Mouse (Mus musculus) forebrain, postnatal 0 days (tissue): ENCODE results near the gene Rcc1. TPM values are rescaled to one million over a fixed set of nuclear protein-coding genes. Genes with fewer than 3 reads are reported as not detected.
A peak's percentile ranks its signal among the peaks of the same experiment; 100 is the strongest.

Source experiments
- ATAC-seq: fragments of 200-750 bp; cut with Nextera tagmentation; 2 replicates; pipeline ENCODE4 v1.8.0; 2017; ENCODE audit warnings: mild to moderate bottlenecking, moderate library complexity
- DNase-seq: peaks from one replicate; pipeline ENCODE4 v3.0.0-alpha.2; 2015
- H3K27ac ChIP-seq: fragments of 300-500 bp; sonication (generic); 2 replicates; pipeline ENCODE4 v1.5.1; 2014; ENCODE audit warnings: low read depth, mild to moderate bottlenecking, antibody characterized with exemption, low read length, moderate library complexity, mixed read lengths
- H3K27me3 ChIP-seq: fragments of 300-500 bp; sonication (generic); 2 replicates; pipeline ENCODE4 v1.6.1; 2014; ENCODE audit warnings: mild to moderate bottlenecking, low read length, mixed read lengths; ENCODE audit not compliant: insufficient read depth
- H3K36me3 ChIP-seq: fragments of 300-500 bp; sonication (generic); 2 replicates; pipeline ENCODE4 v1.6.1; 2014; ENCODE audit warnings: mild to moderate bottlenecking, moderate library complexity; ENCODE audit not compliant: insufficient read depth
- H3K4me1 ChIP-seq: fragments of 300-500 bp; sonication (generic); 2 replicates; pipeline ENCODE4 v1.6.1; 2014; ENCODE audit warnings: antibody characterized with exemption; ENCODE audit not compliant: insufficient read depth
- H3K4me2 ChIP-seq: fragments of 300-500 bp; sonication (generic); 2 replicates; pipeline ENCODE4 v1.6.1; 2014; ENCODE audit warnings: low read depth, mild to moderate bottlenecking, moderate library complexity
- H3K4me3 ChIP-seq: fragments of 300-500 bp; sonication (generic); 2 replicates; pipeline ENCODE4 v1.5.1; 2014; ENCODE audit warnings: low read depth, low read length, mixed read lengths
- H3K9ac ChIP-seq: fragments of 300-500 bp; sonication (generic); 2 replicates; pipeline ENCODE4 v1.6.1; 2014; ENCODE audit warnings: mild to moderate bottlenecking
- H3K9me3 ChIP-seq: fragments of 300-500 bp; sonication (generic); 2 replicates; pipeline ENCODE4 v1.6.1; 2016; ENCODE audit warnings: low read length
- CTCF ChIP-seq: sonication (generic); IDR thresholded peaks from 2 replicates; pipeline ENCODE4 v1.5.1; 2016; ENCODE audit warnings: antibody characterized with exemption, control low read depth, low read depth
- WGBS: fragments of 180-500 bp; shearing (Covaris S2); extraction: QIAGEN DNeasy Blood & Tissue Kit; methylation state at CpG from one replicate; pipeline ENCODE4 v1.1.7; 2014; 5-methylcytosine and 5-hydroxymethylcytosine counted together
- polyA plus RNA-seq: library from polyadenylated mRNA; unstranded; fragments of >200 nt; fragmentation: Nextera tagmentation; extraction: Ambion mirVana; gene quantifications from 2 replicates; pipeline ENCODE4 v1.2.1, GENCODE M21; 2015
- total RNA-seq: library from RNA; depleted of rRNA; stranded (reverse); fragments of >200 nt; gene quantifications from 2 replicates; pipeline ENCODE4 v1.2.3, GENCODE M21; 2014

Rcc1 gene
- total and polyA plus RNA-seq, 2 experiments from 2014 or later = 22.4 to 23.3 TPM

DNA sequence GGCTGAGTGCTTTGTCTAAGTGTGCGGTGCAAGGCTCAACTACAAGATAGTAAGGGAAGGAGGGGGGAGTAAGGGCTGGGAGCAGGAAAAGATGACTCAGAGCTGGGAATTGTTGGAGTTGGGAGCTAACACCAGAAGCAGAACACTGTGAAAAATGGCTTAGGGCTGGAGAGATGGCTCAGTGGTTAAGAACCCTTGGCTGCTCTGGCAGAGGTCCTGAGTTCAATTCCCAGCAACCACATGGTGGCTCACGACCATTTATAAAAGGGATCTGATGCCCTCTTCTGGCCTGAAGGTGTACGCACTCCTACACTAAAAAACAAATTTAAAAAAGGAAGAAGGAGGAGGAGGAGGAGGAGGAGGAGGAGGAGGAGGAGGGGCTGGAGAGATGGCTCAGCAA, 6.7 kb downstream of the Rcc1 start:
- TF ChIP-seq CTCF = peak; percentile 22; the same call in 1 of the 2 replicates
- peaks cover 7% of the 10 kb centered on the region; the same call in 1 of the 2 replicates for H3K4me1 ChIP-seq

DNA sequence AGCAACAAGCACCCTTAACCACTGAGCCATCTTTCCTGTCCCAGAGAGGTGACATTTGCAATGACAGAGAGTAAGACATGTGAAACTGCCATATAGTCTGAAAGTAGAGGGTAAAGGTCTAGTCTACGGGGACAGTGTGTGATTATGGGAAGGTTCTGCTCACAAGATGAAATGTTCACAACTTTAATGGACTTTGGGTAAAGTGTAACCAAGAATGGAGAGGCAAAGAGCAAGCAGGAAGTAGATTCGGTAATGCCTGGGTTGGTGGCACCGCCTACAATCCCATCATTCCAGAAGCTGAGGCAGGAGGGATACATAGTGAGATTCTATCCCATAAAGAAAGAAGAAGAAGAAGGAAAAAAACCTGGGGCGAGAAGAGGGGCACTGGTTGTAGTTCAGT, 7.1 kb downstream of the Rcc1 start:
- Histone ChIP-seq H3K4me1 (peaks cover 5% of the 10 kb centered on the region; the same call in 1 of the 2 replicates), H3K4me2 (no peak overlapping the region), H3K36me3 (peaks cover 5% of the 10 kb centered on the region; the same call in 1 of the 2 replicates), H3K4me3 (no peak overlapping the region), H3K27ac (no peak overlapping the region), H3K9me3 (no peaks in the 10 kb centered on the region), H3K9ac (no peak overlapping the region), H3K27me3 (no peaks in the 10 kb centered on the region)
- ATAC-seq = no peak
- no peak for DNase-seq
- 86% methylated on average over 4 of the region's 4 CpGs for WGBS
- no peak for TF ChIP-seq CTCF

More for the DNA sequence above, 6.7 kb downstream of the Rcc1 start:
- H3K36me3 ChIP-seq = peaks cover 5% of the 10 kb centered on the region; the same call in 1 of the 2 replicates
- no peak for DNase-seq
- 50% methylated on average over 3 of the region's 3 CpGs for WGBS
- H3K9me3 ChIP-seq = no peaks in the 10 kb centered on the region
- no peak overlapping the region for H3K27ac ChIP-seq
- no peak for ATAC-seq
- H3K4me3 ChIP-seq = no peak overlapping the region
- no peak overlapping the region for H3K9ac ChIP-seq
- H3K27me3 ChIP-seq = no peaks in the 10 kb centered on the region
- no peak overlapping the region for H3K4me2 ChIP-seq

DNA sequence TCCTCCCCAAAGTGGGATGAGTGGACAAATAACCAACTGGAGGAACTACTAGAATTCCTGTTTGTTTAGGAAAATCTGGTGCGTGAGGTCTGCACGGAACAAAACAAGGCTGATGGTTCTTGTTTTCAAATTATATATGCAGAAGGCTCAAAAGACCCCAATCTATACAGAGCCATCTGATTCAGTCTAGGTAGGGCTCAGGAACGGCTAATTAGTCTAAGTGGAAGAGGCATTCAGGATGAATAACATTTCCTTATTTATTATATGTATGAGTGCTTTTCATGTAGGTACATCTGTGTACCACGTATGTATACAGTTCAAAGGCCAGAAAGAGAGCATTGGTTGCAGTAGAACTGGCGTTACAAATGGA, 7.6 kb downstream of the Rcc1 start:
- H3K4me3 ChIP-seq = peak overlapping the region; percentile 85
- peaks cover 5% of the 10 kb centered on the region; the same call in 1 of the 2 replicates for H3K4me1 ChIP-seq
- H3K4me2 ChIP-seq = peak overlapping the region; percentile 95
- no peaks in the 10 kb centered on the region for H3K9me3 ChIP-seq
- H3K36me3 ChIP-seq = 0 out of 2 replicates have a peak, but pooled peaks cover 2% of the 10 kb centered on the region
- no peak for TF ChIP-seq CTCF
- H3K27ac ChIP-seq = no peak overlapping the region
- no peak for ATAC-seq
- no peak for DNase-seq
- WGBS = 49% methylated on average over 5 of the region's 5 CpGs
- peak overlapping the region; percentile 78 for H3K9ac ChIP-seq
- no peaks in the 10 kb centered on the region for H3K27me3 ChIP-seq

DNA sequence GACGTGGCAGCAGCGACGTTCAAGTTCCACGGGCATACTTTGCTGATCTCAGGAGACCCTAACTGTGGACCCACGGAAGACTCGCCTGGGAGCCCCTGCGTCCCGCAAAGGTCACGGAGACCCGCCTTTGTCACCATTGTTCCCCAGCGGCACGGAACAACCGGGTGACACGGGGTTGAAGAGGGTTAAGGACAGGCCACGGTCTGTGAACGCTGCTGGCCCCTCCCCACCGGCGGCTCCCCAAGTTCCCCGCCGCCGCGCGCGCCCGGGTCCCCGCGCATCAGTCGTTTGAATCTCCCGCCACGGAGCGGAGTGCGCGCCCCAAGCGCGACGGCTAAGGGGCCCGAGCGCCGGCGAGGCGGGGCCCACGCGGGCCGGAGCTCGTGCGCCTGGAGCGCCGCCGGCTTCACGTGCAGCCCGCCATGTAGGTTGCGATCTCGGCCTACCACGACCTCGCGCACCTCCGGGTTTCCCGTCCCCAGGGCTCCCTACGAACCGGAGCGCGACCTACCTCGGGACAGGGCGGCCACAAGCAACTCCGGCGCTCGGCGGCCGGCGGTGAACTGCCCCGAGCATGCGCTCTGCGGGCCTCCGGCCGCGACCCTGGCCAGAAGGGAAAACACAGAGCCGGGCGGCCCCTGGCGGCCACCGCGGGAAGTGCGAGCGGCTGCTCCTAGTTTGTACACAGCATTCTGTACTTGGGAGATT, 8.1 kb downstream of the Rcc1 start:
- peak overlapping the region; percentile 95 for H3K4me2 ChIP-seq
- no peaks in the 10 kb centered on the region for H3K9me3 ChIP-seq
- peak; percentile 93 for ATAC-seq
- TF ChIP-seq CTCF = peak; percentile 96
- H3K9ac ChIP-seq = peak overlapping the region; percentile 78
- DNase-seq = peak; percentile 91
- H3K4me1 ChIP-seq = peaks cover 5% of the 10 kb centered on the region; the same call in 1 of the 2 replicates
- 0 out of 2 replicates have a peak overlapping the region, but pooled peaks have one; percentile 35 for H3K27ac ChIP-seq
- no peaks in the 10 kb centered on the region for H3K36me3 ChIP-seq
- H3K27me3 ChIP-seq = no peaks in the 10 kb centered on the region
- under 1% methylated on average over 83 of the region's 83 CpGs for WGBS
- H3K4me3 ChIP-seq = peak overlapping the region; percentile 85

DNA sequence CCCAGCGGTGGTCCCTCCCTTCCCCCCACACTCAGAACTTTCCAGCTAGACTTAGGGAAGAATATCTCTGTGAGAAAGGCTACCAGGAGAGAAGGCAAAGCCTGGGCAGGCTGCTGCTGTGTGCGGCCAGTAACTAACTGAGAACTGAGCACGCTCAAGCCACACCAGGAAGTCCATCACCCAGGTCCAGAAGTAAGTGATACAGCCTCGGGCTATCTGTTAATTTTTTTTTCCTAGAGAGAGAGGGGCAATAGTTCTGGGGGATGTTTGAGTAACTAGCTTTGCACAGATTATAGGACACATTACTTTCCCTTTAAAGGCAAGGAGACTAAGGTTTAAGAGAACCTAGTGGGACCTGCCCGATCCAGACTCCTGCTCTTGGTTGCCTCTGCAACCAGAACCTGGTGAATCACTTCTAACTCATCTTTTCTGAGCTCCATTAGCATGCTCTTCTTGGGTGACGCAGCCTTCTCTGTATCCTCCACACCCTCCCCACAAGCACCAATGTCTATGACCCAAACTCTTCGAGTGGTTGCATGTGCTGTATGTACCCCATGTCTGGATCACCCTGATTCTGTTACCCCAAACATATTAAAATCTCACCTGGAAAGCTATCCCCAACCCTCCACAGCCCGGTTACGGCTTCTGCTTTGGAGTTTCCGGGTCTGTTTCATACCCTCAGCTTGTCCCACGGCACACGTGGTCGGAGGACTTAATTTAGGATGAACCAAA, 8.8 kb downstream of the Rcc1 start:
- Histone ChIP-seq H3K36me3 (no peaks in the 10 kb centered on the region), H3K27ac (no peak overlapping the region), H3K4me1 (peaks cover 5% of the 10 kb centered on the region; the same call in 1 of the 2 replicates), H3K4me2 (peak overlapping the region; percentile 95), H3K9ac (peak overlapping the region; percentile 78), H3K27me3 (no peaks in the 10 kb centered on the region), H3K4me3 (peak overlapping the region; percentile 85), H3K9me3 (no peaks in the 10 kb centered on the region)
- TF ChIP-seq CTCF = no peak
- 7% methylated on average over 13 of the region's 13 CpGs for WGBS
- peak; percentile 28 for ATAC-seq
- peak; percentile 18 for DNase-seq

DNA sequence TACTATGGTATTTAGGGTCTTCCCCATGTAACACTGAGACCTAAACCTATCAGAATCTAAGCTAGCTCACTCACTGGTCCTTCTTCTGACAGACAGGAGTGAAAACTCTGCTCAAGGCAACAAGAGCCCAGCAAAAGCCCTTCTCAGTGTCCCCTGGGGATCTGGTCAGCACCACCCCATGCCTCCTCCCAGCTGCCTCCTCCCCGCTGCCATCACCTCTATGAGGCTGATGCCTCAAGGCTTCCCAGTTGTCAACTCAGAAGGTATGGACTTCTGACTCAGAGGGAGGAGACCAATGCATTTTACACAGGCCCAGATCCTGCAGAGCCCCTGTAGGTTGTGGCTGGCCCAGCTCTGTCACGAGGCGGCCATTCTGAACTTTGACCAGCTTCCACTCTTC, 12.0 kb downstream of the Rcc1 start:
- TF ChIP-seq CTCF = no peak
- 91% methylated on average over 3 of the region's 3 CpGs for WGBS
- peaks cover 5% of the 10 kb centered on the region; the same call in 1 of the 2 replicates for H3K4me1 ChIP-seq
- no peak overlapping the region for H3K9ac ChIP-seq
- no peaks in the 10 kb centered on the region for H3K27me3 ChIP-seq
- DNase-seq = no peak
- no peaks in the 10 kb centered on the region for H3K9me3 ChIP-seq
- no peak overlapping the region for H3K4me2 ChIP-seq
- H3K27ac ChIP-seq = no peak overlapping the region
- no peak overlapping the region for H3K4me3 ChIP-seq
- peaks cover 7% of the 10 kb centered on the region; the same call in 1 of the 2 replicates for H3K36me3 ChIP-seq
- no peak for ATAC-seq

DNA sequence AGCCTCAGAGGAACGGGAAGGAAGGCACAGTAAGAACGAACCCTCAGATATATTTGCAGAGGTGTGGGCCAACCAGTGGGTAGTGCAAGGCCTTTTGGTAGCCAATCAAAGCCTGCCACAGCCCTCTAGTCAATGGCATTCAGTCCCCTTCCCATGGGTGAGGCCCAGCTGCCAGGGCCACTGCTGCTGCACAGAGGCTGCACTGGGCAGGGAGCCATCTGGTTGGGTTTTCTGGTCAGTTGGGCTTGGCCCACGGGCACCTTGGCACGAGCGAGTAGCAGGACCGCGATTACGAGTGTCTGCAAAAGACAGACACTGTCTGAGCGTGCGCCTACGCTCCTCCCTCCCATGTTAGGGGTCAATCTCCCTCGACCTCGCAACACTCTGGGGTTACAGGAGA, 14.5 kb downstream of the Rcc1 start:
- Histone ChIP-seq H3K4me3 (no peak overlapping the region), H3K36me3 (peaks cover 29% of the 10 kb centered on the region), H3K9me3 (no peaks in the 10 kb centered on the region), H3K27ac (no peak overlapping the region), H3K9ac (no peak overlapping the region), H3K4me1 (no peaks in the 10 kb centered on the region), H3K27me3 (no peaks in the 10 kb centered on the region), H3K4me2 (no peak overlapping the region)
- no peak for TF ChIP-seq CTCF
- WGBS = 82% methylated on average over 13 of the region's 13 CpGs
- no peak for DNase-seq
- peak; percentile 29; the same call in 1 of the 2 replicates for ATAC-seq
